Mouse (Mus musculus) right cerebral cortex, postnatal 14 days (tissue): Measurements from ENCODE around the gene F8.

Experiments
- DNase-seq: peaks from one replicate; pipeline ENCODE4 v3.0.0; 2022

F8 gene

GRCm38 (mm10) chrX:75137729-75138128 is 244.7 kb downstream of the F8 start:
- DNase-seq = no peak

- no peak for DNase-seq
Measured at GRCm38 (mm10) chrX:75136938-75137337, 245.5 kb downstream of the F8 start.

- peak; percentile 52 for DNase-seq
Measured at GRCm38 (mm10) chrX:75130467-75131160, 251.8 kb downstream of the F8 start, which contains the start of gene Mpp1. Mpp1 (minus strand) TSS chrX:75131016.

- no peak for DNase-seq
Measured at GRCm38 (mm10) chrX:75129474-75129873, 252.9 kb downstream of the F8 start.

DNA sequence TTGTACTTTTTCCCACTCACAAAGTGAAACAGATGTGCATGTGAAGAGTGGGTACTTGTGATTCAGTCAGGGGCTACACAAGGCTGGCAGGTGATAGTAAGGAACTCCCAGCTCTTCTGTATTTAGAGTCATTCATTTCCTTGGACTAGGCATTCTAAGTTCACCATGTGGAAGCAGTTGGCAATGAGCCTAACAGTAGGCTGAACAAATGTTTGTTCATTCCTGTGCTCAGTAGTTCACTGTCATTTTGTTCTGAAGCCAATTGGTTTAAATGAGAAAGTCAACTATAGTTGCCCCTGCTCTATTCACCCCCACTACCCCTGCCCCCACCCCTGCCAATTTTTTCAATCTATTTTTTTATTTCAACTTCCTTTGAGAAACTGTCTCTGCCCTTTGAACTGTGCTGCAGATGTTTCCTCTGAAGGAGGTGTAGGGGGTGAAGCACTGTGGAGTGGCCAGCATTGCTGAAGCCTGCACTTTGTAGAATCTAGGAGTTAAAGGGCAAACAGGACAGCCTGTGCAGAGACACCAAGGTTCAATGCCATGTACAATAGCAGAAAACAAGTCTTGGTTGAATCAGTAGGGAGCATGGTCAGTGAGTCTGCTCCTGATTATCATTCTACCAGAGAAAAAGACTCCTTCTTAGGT is 254.0 kb downstream of the F8 start:
- no peak for DNase-seq

DNA sequence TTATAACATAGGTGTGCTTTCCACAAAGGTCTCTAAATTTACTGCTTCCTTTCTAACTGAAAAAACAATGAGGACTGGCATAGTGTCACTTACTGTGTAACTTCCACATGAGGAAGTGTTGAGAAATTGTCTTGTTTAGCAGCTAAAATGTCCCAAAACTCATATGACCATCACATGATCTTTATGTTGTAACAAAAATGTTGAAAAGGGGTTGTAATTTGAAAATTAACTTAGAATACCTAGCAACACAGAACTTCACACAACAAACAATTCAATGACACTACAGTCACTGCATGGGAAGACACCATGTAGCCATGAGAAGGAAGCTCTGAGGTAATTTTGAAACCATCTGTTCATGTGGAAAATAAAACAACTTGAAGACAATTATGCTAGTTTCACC is 255.5 kb downstream of the F8 start:
- no peak for DNase-seq

- DNase-seq = no peak
Measured at GRCm38 (mm10) chrX:75125606-75126005, 256.8 kb downstream of the F8 start.
